Mouse (Mus musculus): ENCODE results near the gene Crkl.

DNA sequence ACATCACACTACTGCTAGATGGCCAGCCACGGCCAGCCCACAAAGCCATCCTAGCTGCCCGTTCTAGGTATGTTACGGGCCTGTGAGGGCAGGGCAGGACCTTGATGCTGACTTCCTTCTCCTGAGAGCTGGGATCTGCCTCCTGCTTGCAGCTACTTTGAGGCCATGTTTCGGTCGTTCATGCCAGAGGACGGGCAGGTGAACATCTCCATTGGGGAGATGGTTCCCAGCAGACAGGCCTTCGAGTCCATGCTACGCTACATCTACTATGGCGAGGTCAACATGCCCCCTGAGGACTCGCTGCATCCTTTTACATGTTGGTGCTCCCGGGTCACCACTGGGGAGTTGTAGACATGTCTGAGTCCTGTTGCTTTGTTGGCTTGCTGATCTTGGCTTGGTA lies 72.4 kb downstream of the Crkl start:
- TF ChIP-seq EP300 (IDR thresholded peaks at IDR 0.05; ENCODE audit: low read depth) (no peak), CTCF (IDR thresholded peaks at IDR 0.05; ENCODE audit: low read depth) (no peak)

Measured in heart, postnatal 0 days (tissue).